ENCODE assay signal across 18 mouse cellular contexts in the genomic region with DNA sequence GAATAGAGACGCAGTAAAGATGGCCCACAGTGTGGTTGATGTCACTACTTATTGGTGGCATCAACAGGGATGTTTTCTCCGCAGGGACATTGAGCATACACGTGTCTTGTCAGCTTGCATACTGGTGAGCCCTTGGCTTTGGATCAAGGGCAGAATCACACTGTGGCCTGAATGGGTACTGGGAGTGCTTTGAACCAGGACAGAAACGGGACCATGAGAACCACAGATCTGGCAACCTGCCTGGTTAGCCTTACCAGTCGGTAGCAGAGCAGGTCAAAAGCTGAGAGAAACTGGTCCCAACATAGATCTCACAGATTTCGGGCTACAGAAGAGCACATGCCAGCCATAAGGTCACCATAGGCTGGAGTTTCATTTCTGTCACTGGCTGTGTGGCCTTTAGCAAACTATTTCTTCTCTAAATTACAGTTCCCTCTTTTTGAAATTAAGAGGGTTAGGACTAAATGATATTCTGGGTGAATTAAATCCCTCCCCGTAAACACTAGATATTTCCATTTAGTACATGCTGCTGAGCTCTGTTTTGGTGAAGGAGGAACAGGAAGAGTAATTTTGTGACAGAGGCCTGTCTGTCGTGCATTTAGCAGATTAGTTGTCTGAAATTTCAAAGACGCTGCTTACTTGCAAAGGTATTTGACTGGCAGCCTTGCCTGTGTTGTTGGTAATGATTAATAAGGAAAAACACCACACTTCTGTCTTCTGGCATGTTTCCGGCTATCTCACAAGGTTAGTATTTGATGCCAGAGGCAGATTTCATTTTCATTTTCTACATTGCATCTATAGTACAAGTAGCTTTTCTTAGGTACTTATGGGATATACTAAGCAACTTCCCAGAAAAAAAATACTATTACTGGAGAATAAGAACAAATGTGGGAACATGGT. TPM values are rescaled to one million over a fixed set of nuclear protein-coding genes. Genes with fewer than 3 reads are reported as not detected.
DNase-seq lines count a peak whose midpoint lies in the region; ATAC-seq lines count a peak whose summit lies in the region.
"Had no signal": no experiment of that assay in that cellular context is flagged by ENCODE, and none has a peak within 500 bp of the region (broad histone marks: within the 10 kb centered on the region; RNA-seq: fewer than 3 reads in every experiment).

No protein-coding gene starts in this region.

- no peak overlapping the region for H3K27ac ChIP-seq in midbrain, embryonic 11.5 days (ENCODE audit: low read depth, low read length)
- no peak overlapping the region for H3K27ac ChIP-seq in midbrain, embryonic 16.5 days (ENCODE audit: low read length)
- H3K27ac ChIP-seq: forebrain, embryonic 12.5 days; hindbrain, embryonic 14.5 days; intestine, embryonic 15.5 days; liver, embryonic 15.5 days; midbrain, embryonic 15.5 days had no signal

- H3K36me3 ChIP-seq in midbrain, embryonic 11.5 days (ENCODE audit: control insufficient read depth, insufficient read depth, low read length) = no peaks in the 10 kb centered on the region
- no peaks in the 10 kb centered on the region for H3K36me3 ChIP-seq in midbrain, embryonic 16.5 days (ENCODE audit: control insufficient read depth, insufficient read depth, low read length)
- H3K36me3 ChIP-seq: forebrain, embryonic 12.5 days; heart, embryonic 12.5 days; intestine, embryonic 15.5 days; liver, embryonic 15.5 days; midbrain, embryonic 15.5 days had no signal

- H3K9me3 ChIP-seq in midbrain, embryonic 11.5 days (ENCODE audit: control insufficient read depth, low read length) = no peaks in the 10 kb centered on the region
- no peaks in the 10 kb centered on the region for H3K9me3 ChIP-seq in midbrain, embryonic 16.5 days (replicated peaks; ENCODE audit: control insufficient read depth, low read length, poor library complexity, severe bottlenecking)
- H3K9me3 ChIP-seq: forebrain, embryonic 12.5 days; heart, embryonic 12.5 days; intestine, embryonic 15.5 days; liver, embryonic 15.5 days; midbrain, embryonic 15.5 days had no signal

- H3K4me2 ChIP-seq in midbrain, embryonic 11.5 days = no peak overlapping the region
- H3K4me2 ChIP-seq in midbrain, embryonic 16.5 days (ENCODE audit: low read length) = no peak overlapping the region
- H3K4me2 ChIP-seq: forebrain, embryonic 12.5 days; heart, embryonic 12.5 days; hindbrain, embryonic 14.5 days; intestine, embryonic 15.5 days; liver, embryonic 15.5 days; midbrain, embryonic 15.5 days had no signal

- H3K27me3 ChIP-seq in midbrain, embryonic 11.5 days (ENCODE audit: control insufficient read depth, insufficient read depth, low read length) = no peaks in the 10 kb centered on the region
- H3K27me3 ChIP-seq in midbrain, embryonic 16.5 days (ENCODE audit: control insufficient read depth, insufficient read depth, low read depth, low read length) = no peaks in the 10 kb centered on the region
- H3K27me3 ChIP-seq: intestine, embryonic 15.5 days; midbrain, embryonic 15.5 days had no signal

- no peak overlapping the region for H3K9ac ChIP-seq in midbrain, embryonic 11.5 days (ENCODE audit: low read length)
- no peak overlapping the region for H3K9ac ChIP-seq in midbrain, embryonic 16.5 days (ENCODE audit: low read depth, low read length)
- H3K9ac ChIP-seq: forebrain, embryonic 12.5 days; heart, embryonic 12.5 days; hindbrain, embryonic 14.5 days; intestine, embryonic 15.5 days; liver, embryonic 15.5 days; midbrain, embryonic 15.5 days had no signal

- peak; percentile 57 to 64 for DNase-seq in cerebellum, postnatal 10 days
- no peak for DNase-seq in cerebellum, postnatal 4 days (ENCODE audit: low spot score in 2 of 2)
- peak; percentile 23 for DNase-seq in midbrain, embryonic 11.5 days (ENCODE audit: low spot score, missing footprints)
- DNase-seq in adrenal gland, postnatal 10 days = peak; percentile 35
- DNase-seq in kidney, postnatal 36 days = peak; percentile 78 to 79
- DNase-seq in layer of hippocampus, adult 11-12 months (ENCODE audit: low spot score) = no peak
- DNase-seq: B cell, adult 2 months; layer of hippocampus, adult 9-11 months; thymus, adult 2 months had no signal

- no peaks in the 10 kb centered on the region for H3K4me1 ChIP-seq in midbrain, embryonic 11.5 days (ENCODE audit: control insufficient read depth, insufficient read depth, low read length)
- no peaks in the 10 kb centered on the region for H3K4me1 ChIP-seq in midbrain, embryonic 16.5 days (ENCODE audit: control insufficient read depth, insufficient read depth, low read length)
- H3K4me1 ChIP-seq: forebrain, embryonic 12.5 days; liver, embryonic 15.5 days; midbrain, embryonic 15.5 days had no signal

- 86% methylated on average over 10 of the region's 10 CpGs for WGBS in midbrain, embryonic 11.5 days
- WGBS in midbrain, embryonic 16.5 days = 81% methylated on average over 10 of the region's 10 CpGs

- H3K4me3 ChIP-seq in midbrain, embryonic 11.5 days (ENCODE audit: low read depth, low read length) = no peak overlapping the region
- no peak overlapping the region for H3K4me3 ChIP-seq in midbrain, embryonic 16.5 days (ENCODE audit: low read depth, low read length)
- H3K4me3 ChIP-seq: forebrain, embryonic 12.5 days; heart, embryonic 12.5 days; intestine, embryonic 15.5 days; liver, embryonic 15.5 days; midbrain, embryonic 15.5 days had no signal

- no peak for ATAC-seq in midbrain, embryonic 11.5 days (ENCODE audit: low FRiP score)
- ATAC-seq in midbrain, embryonic 16.5 days = no peak
- no peak for ATAC-seq in activated CD4-positive, CD25-positive, alpha-beta regulatory T cell, adult 4 months
- ATAC-seq: intestine, embryonic 15.5 days; lung, postnatal 0 days; midbrain, embryonic 15.5 days had no signal

RNA-seq across cellular contexts. Expression of a gene that starts 2.0 kb away (rescaled TPM):
- 0.10 and 0.19 TPM in 2 replicates for polyA plus RNA-seq in midbrain, embryonic 11.5 days (2014; fragmentation: Nextera tagmentation; extraction: Ambion mirVana)
- polyA plus RNA-seq in midbrain, embryonic 16.5 days (2015; fragmentation: Nextera tagmentation; extraction: Ambion mirVana) = 0.09 and 0.29 TPM in 2 replicates
- under 1 TPM; 0.12 to 0.36 TPM for total RNA-seq in adrenal gland, postnatal 10 days (2021)
- 1 to 10 TPM in 1 of 2 experiments, not detected in 1; 2.2 TPM for polyA plus RNA-seq in activated CD4-positive, CD25-positive, alpha-beta regulatory T cell, adult 4 months (2017; shearing (Covaris generic))
- polyA plus RNA-seq: heart, embryonic 12.5 days; liver, embryonic 15.5 days had no signal

Comparison
In these comparisons a context has a peak if more than half of its experiments do, and no peak if none do; other contexts are left out.
1. DNase-seq: peak in cerebellum, postnatal 10 days (2 of 2), midbrain, embryonic 11.5 days (single experiment), adrenal gland, postnatal 10 days (single experiment) and kidney, postnatal 36 days (2 of 2); none in cerebellum, postnatal 4 days (0 of 2) and layer of hippocampus, adult 11-12 months (single experiment).